Mouse (Mus musculus) intestine, postnatal 0 days (tissue): ENCODE results near the gene Il13. TPM values are rescaled to one million over a fixed set of nuclear protein-coding genes. Genes with fewer than 3 reads are reported as not detected.

Experiments used
- ATAC-seq: fragments of 200-750 bp; cut with Nextera tagmentation; 2 replicates; pipeline ENCODE4 v1.8.0; 2017; ENCODE audit warnings: mild to moderate bottlenecking, moderate TSS enrichment, moderate library complexity
- H3K27ac ChIP-seq: fragments of 300-500 bp; sonication (generic); 2 replicates; pipeline ENCODE4 v1.5.1; 2014; ENCODE audit warnings: mild to moderate bottlenecking, low read depth, low read length, moderate library complexity
- H3K27me3 ChIP-seq: fragments of 300-500 bp; sonication (generic); replicated peaks from 2 replicates; pipeline ENCODE4 v1.6.1; 2014; ENCODE audit warnings: low read length, mixed read lengths; ENCODE audit not compliant: control insufficient read depth, insufficient read depth
- H3K36me3 ChIP-seq: fragments of 300-500 bp; sonication (generic); 2 replicates; pipeline ENCODE4 v1.6.1; 2014; ENCODE audit warnings: mild to moderate bottlenecking, moderate library complexity; ENCODE audit not compliant: control insufficient read depth, insufficient read depth
- H3K4me1 ChIP-seq: fragments of 300-500 bp; sonication (generic); replicated peaks from 2 replicates; pipeline ENCODE4 v1.6.1; 2014; ENCODE audit warnings: antibody characterized with exemption, low read length, mixed read lengths; ENCODE audit not compliant: control insufficient read depth, insufficient read depth
- H3K4me2 ChIP-seq: fragments of 300-500 bp; sonication (generic); replicated peaks from 2 replicates; pipeline ENCODE4 v1.6.1; 2014; ENCODE audit warnings: low read depth, mild to moderate bottlenecking, moderate library complexity
- H3K4me3 ChIP-seq: fragments of 300-500 bp; sonication (generic); 2 replicates; pipeline ENCODE4 v1.5.1; 2014; ENCODE audit warnings: low read depth, low read length
- H3K9ac ChIP-seq: fragments of 300-500 bp; sonication (generic); 2 replicates; pipeline ENCODE4 v1.6.1; 2014; ENCODE audit warnings: mild to moderate bottlenecking, low read depth, low read length
- H3K9me3 ChIP-seq: fragments of 300-500 bp; sonication (generic); 2 replicates; pipeline ENCODE4 v1.6.1; 2016; ENCODE audit warnings: mixed run types; ENCODE audit not compliant: control insufficient read depth
- CTCF ChIP-seq: sonication (generic); IDR thresholded peaks from 2 replicates; pipeline ENCODE4 v1.5.1; 2016; ENCODE audit warnings: low read depth, mild to moderate bottlenecking, control low read depth, antibody characterized with exemption, moderate library complexity
- WGBS: fragments of 180-500 bp; shearing (Covaris S2); extraction: QIAGEN DNeasy Blood & Tissue Kit; methylation state at CpG from one replicate; pipeline ENCODE4 v1.1.7; 2014; 5-methylcytosine and 5-hydroxymethylcytosine counted together
- polyA plus RNA-seq: library from polyadenylated mRNA; unstranded; fragments of >200 nt; fragmentation: Nextera tagmentation; extraction: Ambion mirVana; gene quantifications from 2 replicates; pipeline ENCODE4 v1.2.1, GENCODE M21; 2015

Il13 gene
- polyA plus RNA-seq, 1 experiment from 2014 or later: not detected

- Histone ChIP-seq H3K4me3 (no peak within 1 kb of the TSS), H3K27me3 (no peaks in the 10 kb centered on the region), H3K9me3 (no peaks in the 10 kb centered on the region), H3K4me1 (no peaks in the 10 kb centered on the region), H3K27ac (no peak within 1 kb of the TSS), H3K9ac (no peak within 1 kb of the TSS), H3K4me2 (no peak within 1 kb of the TSS), H3K36me3 (no peaks in the 10 kb centered on the region)
- ATAC-seq: no peak
- 56% methylated on average over 7 of the region's 7 CpGs for WGBS
- TF ChIP-seq CTCF: no peak
Observed at GRCm38 (mm10) chr11:53618619-53619198, 15.8 kb downstream of the Il13 start, which contains the start of gene Il4. Gene Il4, minus strand, starts transcription at chr11:53618669.

- Histone ChIP-seq H3K27me3 (no peaks in the 10 kb centered on the region), H3K4me3 (no peak overlapping the region), H3K4me2 (no peak overlapping the region), H3K9me3 (no peaks in the 10 kb centered on the region), H3K9ac (no peak overlapping the region), H3K4me1 (no peaks in the 10 kb centered on the region), H3K27ac (no peak overlapping the region), H3K36me3 (no peaks in the 10 kb centered on the region)
- no peak for TF ChIP-seq CTCF
- no peak for ATAC-seq
- WGBS: 60% methylated on average over 4 of the region's 4 CpGs
Observed at GRCm38 (mm10) chr11:53617562-53618109, 16.9 kb downstream of the Il13 start.

- H3K36me3 ChIP-seq: no peaks in the 10 kb centered on the region
- ATAC-seq: no peak
- no peak overlapping the region for H3K4me3 ChIP-seq
- H3K9ac ChIP-seq: no peak overlapping the region
- H3K27me3 ChIP-seq: no peaks in the 10 kb centered on the region
- TF ChIP-seq CTCF: no peak
- no peak overlapping the region for H3K4me2 ChIP-seq
- no peaks in the 10 kb centered on the region for H3K4me1 ChIP-seq
- WGBS: 58% methylated on average over 8 of the region's 8 CpGs
- no peaks in the 10 kb centered on the region for H3K9me3 ChIP-seq
- H3K27ac ChIP-seq: no peak overlapping the region
Observed at GRCm38 (mm10) chr11:53616748-53617558, 17.5 kb downstream of the Il13 start.

GRCm38 (mm10) chr11:53615575-53615974, 18.9 kb downstream of the Il13 start:
- Histone ChIP-seq H3K27me3 (no peaks in the 10 kb centered on the region), H3K4me1 (no peaks in the 10 kb centered on the region), H3K4me2 (no peak overlapping the region), H3K36me3 (no peaks in the 10 kb centered on the region), H3K9me3 (no peaks in the 10 kb centered on the region), H3K27ac (no peak overlapping the region), H3K9ac (no peak overlapping the region), H3K4me3 (no peak overlapping the region)
- no peak for TF ChIP-seq CTCF
- 92% methylated on average over 8 of the region's 8 CpGs for WGBS
- no peak for ATAC-seq

GRCm38 (mm10) chr11:53615172-53615571, 19.3 kb downstream of the Il13 start:
- H3K4me2 ChIP-seq: no peak overlapping the region
- 48% methylated on average over 6 of the region's 6 CpGs for WGBS
- H3K36me3 ChIP-seq: no peaks in the 10 kb centered on the region
- no peak for ATAC-seq
- H3K4me3 ChIP-seq: no peak overlapping the region
- H3K27me3 ChIP-seq: no peaks in the 10 kb centered on the region
- no peak overlapping the region for H3K9ac ChIP-seq
- TF ChIP-seq CTCF: no peak
- no peaks in the 10 kb centered on the region for H3K9me3 ChIP-seq
- no peaks in the 10 kb centered on the region for H3K4me1 ChIP-seq
- no peak overlapping the region for H3K27ac ChIP-seq

- H3K9me3 ChIP-seq: no peaks in the 10 kb centered on the region
- no peak for ATAC-seq
- no peaks in the 10 kb centered on the region for H3K36me3 ChIP-seq
- H3K9ac ChIP-seq: no peak overlapping the region
- 81% methylated on average over 3 of the region's 3 CpGs for WGBS
- H3K4me3 ChIP-seq: no peak overlapping the region
- H3K4me2 ChIP-seq: no peak overlapping the region
- TF ChIP-seq CTCF: no peak
- H3K4me1 ChIP-seq: no peaks in the 10 kb centered on the region
- H3K27me3 ChIP-seq: no peaks in the 10 kb centered on the region
- H3K27ac ChIP-seq: no peak overlapping the region
Observed at GRCm38 (mm10) chr11:53609672-53610071, 24.8 kb downstream of the Il13 start.
